Mouse (Mus musculus) megakaryocyte progenitor cell, adult 5-6 weeks (primary cell): ENCODE results near the gene Socs7. TPM values are rescaled to one million over a fixed set of nuclear protein-coding genes. Genes with fewer than 3 reads are reported as not detected.

Experiments used
- ATAC-seq: replicated peaks from 2 replicates; pipeline ENCODE4 v1.8.0; 2016; ENCODE audit warnings: mild to moderate bottlenecking, moderate TSS enrichment, inconsistent platforms; ENCODE audit not compliant: poor library complexity
- total RNA-seq, 2 experiments: library from RNA; stranded (forward) in 1 of 2; stranded (reverse) in 1 of 2; fragments of 157-497, 149-512 nt in 1 of 2; fragments of 200-1000 nt in 1 of 2; gene quantifications; 2 replicates each; pipeline versions ENCODE4 v1.2.3 to v1.2.4; 2015 to 2017

The Socs7 gene
- total RNA-seq, 2 experiments from 2014 or later = 5.3 to 11.0 TPM

DNA sequence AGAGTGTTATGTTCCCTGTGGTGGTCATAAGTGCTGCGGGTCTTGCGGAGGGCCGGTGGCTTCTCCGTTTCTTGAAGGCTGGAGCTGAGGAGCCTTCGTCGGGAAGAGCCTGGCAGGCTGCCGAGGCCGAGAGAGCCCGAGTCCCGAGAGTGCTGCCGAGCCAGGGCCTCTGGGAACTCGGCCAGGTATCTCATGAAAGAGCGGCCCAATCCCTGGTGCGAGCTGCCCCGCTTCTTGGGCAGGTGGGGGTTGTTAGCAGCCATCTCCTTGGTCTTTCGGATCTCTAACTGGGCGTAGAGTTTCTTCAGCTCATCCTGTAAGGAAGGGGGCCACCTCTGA, 23.4 kb upstream of the Socs7 start:
- ATAC-seq = no peak

DNA sequence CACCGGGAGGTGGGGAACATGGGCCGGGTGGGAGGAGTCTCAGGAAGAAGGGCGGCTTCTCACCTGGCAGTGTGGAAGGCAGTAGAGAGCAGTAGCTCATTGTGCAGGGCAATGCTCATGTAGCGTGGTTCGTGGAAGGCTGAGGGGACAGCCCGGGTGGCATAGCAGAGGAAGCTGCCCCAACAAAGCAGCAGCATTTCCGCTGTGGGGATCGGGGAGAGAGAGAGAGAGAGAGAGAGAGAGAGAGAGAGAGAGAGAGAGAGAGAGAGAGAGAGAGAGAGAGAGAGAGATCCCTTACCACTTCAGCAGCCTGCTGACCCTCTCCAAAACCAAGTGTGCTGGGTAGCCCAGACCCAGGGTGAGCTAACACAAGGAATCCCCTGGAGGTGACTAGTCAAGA, 19.2 kb upstream of the Socs7 start:
- 0 out of 2 replicates have a peak, but pooled peaks have one; percentile 12 for ATAC-seq

DNA sequence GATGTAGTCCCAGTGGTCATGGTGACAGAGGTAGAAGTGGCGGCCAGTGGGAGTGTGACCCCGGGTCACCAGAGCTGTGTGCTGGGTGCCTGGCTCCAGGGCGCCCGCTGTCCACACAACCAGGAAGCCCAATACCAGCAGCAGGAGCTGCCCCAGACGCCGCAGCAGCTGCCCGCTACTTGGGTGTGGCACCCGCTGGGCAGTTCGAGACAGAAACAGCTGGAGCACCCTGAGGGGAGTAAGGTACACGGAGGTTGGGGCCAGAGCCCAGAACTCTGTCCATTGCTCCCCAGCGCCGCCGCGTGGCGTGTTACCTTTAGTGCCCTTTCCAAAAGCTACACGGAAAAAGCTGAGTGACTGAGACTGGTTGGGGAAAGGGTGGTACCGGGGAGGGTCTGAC, 18.7 kb upstream of the Socs7 start:
- peak; percentile 85 for ATAC-seq

DNA sequence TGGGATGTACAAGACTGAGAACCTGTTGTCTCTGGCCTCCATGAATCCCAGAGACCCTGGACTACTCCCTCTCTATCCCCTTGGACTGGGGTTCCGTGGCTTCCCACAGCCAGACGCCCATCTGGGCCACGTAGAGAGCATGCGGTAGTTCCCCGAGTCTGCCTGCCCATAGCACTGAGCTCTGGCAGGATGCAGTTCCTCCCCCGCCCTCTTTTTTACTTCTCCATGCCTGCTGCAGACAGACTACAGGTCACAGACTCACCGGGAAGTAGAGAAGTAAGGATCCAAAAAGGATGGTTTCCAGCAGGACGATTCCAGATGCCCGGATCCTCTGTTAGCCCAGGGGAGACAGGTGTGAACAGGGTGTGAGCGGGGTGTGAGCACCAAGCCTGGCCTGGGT, 16.9 kb upstream of the Socs7 start:
- no peak for ATAC-seq

DNA sequence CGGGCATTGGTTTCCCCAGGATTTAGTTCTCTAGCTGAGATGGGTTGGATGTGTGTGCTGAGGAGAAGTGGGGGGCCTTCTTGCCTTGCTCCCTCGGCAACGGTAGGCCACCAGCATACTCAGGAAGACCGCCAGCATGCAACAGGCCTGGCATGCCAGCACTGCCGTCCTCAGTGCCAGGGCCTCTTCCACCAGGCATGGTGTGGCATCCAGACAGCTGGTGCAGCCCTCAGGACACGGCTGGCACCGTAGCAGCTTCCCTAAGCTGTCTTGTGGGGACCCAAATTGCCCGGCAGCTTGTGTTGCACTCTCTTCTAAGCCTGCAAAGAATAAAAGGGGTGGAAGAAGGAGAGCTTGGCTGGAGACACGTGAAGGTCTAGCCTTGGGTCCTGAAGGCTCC, 16.0 kb upstream of the Socs7 start:
- no peak for ATAC-seq

DNA sequence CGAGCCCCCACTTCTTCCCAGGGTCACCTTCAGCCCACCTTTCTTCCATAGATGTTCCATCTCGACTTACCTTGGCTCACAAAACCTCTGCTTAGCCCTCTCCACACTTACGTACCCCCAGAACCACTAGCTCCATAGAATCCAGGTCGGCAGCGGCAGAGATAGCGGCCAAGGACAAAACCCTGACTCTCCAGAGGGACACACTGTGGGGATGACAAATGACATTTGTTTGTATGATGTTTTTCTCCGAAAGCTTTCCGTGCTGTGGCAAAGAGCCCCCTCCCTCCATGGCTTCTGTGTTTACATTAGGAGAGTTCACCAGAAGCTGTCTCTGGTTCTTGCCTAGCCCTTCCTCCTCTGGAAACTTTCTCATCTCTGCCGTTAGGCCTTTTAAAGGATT, 15.1 kb upstream of the Socs7 start:
- ATAC-seq = no peak

DNA sequence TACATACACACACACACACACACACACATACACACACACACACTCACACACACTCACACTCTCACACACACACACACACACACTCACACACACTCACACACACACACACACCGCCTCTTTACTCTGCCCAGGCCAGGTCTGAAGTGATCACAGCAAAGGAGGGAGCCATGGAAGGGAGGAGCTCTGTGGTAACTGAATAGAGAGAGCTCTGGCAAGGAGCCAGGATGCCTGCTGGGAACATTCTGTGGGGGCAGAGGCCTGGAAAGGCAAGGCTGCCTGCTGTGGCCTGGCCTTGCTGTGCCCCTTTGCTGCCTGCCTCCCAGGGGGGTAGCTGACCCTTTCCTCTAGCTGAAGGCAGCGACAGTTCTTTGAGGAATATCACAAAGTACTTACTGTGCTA, 12.3 kb upstream of the Socs7 start:
- peak; percentile 60 for ATAC-seq

DNA sequence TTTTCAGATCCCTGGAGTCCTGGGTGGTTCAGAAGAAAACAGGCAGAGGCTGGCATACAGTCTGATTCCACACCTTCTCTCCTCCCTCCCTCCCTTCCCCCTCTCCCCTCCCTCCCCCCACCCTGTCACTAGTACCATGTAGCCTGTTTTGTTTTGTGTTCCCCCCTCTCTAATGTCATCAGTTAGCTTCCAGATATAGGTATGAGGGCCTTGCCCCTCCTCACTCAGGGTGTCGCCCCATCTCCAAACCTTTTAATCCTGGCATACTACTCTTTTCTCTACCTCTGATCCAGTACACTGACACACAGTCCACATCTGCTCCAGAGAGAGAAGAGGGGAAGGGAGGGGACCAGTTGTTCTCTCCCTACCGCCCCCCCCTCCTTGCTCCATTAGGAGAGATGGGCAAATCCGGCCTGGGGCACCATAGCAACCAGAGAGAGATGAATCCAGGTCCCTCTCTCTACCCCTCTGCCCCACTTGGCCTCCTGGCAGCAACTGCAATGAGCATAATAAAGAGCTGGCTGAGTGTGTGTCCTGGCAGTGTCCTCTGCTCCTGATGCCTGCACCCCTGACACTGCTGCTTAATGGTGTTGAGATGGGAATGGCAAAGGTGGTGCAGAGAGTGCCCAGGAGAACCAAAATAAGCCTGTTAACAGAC, 10.2 kb upstream of the Socs7 start, which contains the start of gene Gpr179:
Gene Gpr179, minus strand, starts transcription at position 51 of the 658 bp plus-strand sequence.
- no peak for ATAC-seq

DNA sequence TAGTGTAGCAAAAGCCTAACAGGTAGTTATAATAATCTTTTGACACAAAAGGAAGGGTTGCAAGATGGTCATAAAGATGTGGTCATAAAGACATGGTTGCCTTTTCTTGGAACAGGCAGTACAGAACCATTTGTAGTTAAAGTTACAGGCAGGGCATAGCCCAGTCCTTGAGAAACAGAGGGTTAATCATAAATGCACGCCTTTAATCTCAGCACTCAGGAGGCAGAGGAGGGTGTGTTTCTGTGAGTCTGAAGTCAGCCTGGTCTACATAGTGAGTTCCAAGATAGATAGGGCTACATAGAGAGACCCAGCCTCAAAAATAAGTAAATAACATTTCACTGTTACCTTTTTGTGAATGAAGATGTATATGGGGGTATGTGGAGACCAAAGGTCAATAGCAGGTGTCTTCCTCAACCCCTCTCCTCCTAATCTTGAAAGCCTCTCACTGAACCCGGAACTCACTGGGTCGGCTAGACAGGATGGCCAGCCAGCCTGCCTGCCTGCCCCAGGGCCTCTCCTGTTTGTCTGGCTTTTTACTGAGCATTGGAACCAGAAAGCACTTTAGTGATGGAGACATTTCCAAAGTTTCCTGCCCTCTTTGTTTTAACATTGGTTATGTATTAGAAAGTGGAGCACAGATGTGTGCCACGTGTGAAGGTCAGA, 9.3 kb upstream of the Socs7 start:
- ATAC-seq = no peak

DNA sequence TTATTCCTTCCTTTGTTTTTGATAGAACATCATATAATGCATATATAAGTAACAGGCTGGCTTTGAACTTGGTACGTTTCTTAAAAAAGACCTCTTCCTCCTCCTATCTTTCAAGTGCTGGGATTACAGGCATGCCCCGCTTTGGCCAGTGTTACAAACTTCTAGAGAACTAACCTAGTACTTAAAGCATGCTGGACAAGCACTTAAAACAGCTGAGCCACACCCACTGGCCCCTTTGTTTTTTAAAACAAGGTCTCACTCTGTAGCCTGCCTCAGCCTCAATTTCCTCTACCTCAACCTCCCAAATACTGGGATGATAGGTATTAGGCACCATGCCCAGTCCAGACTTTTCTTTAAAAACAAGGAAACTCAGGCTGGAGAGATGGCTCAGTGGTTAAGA, 7.7 kb upstream of the Socs7 start:
- no peak for ATAC-seq

DNA sequence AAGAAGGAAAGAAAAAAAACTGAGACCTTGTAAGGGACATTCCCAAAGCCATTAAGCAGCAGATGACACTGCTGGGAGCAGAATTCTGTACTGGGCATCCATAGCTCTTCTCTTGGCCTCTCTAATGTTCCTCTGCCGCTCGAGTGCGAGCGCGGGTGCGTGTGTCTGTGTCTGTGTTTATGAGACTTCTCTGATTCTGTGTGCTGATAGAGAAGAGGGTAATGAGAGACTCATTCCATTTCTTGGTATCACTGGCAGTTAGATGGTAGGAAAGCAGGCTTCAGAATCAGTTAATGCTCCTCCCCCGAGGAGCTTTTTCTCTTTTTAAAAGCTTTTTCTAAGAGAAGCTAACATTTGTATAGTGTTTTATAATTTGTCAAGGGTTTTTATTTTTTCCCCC, 7.1 kb upstream of the Socs7 start:
- no peak for ATAC-seq

DNA sequence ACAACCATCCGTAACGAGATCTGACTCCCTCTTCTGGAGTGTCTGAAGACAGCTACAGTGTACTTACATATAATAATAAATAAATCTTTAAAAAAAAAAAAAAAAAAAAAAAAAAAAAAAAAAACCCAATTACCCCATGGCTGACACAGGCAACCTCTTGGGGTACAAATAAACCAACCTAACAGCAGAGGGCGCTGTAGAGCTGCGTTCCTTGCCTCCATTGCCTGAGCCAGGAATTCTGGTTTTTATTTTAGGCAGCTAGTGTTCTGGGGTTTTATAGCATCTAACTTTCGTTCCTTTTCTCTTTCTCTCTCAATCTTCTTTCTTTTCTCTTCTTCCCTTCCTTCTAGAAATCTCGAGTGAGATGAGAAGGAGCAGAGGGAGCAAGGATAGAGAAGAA, 4.7 kb upstream of the Socs7 start:
- ATAC-seq = peak; percentile 68

DNA sequence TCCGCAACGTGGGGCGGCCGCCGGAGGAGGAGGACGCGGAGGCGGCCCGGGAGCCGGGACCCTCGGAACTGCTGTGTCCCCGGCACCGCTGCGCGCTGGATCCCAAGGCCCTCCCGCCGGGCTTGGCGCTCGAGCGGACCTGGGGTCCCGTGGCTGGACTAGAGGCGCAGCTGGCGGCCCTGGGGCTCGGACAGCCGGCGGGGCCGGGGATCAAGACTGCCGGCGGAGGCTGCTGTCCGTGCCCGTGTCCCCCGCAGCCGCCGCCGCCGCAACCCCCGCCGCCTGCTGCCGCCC, 245 bp downstream of the Socs7 start:
- ATAC-seq = no peak

DNA sequence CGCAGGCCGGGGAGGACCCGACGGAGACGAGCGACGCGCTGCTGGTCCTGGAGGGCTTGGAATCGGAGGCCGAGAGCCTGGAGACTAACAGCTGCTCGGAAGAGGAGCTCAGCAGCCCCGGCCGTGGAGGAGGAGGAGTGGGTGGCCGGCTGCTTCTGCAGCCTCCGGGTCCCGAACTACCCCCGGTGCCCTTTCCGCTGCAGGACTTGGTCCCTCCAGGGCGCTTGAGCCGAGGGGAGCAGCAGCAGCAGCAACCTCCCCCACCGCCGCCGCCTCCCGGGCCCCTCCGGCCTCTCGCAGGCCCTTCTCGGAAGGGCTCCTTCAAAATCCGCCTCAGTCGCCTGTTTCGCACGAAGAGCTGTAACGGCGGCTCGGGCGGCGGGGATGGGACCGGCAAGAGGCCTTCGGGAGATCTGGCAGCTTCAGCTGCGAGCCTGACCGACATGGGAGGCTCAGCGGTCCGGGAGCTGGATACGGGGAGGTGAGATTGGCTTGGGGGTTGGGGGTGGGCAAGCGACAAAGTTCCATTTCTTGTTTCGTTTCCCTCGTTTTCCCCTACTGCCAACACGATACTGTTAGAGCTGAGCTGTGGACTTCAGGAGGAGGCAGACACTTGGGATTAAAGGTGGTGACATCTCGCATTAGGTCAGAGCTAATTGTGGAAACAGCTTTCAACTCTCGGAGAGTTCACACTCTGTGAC, 742 bp downstream of the Socs7 start:
- ATAC-seq = peak; percentile 15

DNA sequence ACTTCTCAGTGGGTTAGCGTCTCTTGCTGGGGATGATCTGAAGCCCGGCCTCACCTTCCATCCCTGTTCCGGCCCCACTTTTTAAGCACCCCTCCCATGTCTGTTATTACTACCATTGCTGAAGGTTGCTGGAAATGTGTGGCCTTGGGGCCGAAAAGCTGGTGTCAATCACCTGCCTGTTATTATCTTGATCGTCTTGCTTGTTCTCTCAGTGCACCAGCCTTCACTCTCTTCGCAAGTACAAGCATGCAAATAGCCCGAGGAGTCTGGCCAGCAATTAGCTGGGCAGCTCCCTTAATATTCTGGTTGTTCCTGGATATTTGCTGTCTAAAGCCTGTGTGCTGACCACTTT, 1.3 kb downstream of the Socs7 start:
- ATAC-seq = peak; percentile 1; the same call in 1 of the 2 replicates

DNA sequence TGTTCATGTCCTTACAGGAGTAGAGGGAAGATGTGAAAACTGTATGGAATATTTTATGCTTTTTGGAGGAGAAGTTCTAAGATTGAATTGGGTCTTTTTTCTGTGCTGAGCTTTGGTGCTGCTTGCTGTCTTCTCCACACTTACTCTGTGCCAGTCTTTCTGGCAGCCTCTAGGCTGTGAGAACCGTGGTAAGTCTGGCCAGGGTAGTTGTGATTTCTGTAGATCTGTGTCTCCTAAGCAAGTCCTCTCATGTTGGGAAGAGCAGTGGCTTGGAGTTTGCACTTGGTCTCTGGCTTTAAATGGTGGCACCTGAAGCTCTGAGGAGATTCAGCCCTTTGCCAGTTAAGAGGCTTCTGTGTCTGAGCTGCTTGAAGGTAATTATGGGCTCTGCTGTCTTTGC, 3.2 kb downstream of the Socs7 start:
- ATAC-seq = no peak

DNA sequence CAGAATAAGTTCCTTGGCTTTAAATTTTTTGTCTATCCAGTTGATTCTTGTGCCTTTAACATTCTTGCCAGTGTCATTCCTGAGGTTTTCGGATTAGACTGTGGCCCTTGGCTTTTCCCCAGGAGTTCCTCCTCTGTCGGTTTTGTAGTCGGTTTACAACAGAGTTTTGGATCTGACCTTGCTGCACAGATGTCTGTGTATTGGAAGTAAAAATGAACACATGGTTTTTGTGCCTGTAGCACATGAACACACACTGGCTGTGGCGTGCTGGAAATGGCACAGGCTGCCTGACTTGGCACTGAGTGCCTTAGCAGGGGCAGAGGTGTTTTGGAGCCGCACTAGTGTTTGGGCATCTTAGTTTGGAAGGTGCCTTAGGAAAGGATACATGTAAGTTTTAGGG, 6.2 kb downstream of the Socs7 start:
- ATAC-seq = no peak

DNA sequence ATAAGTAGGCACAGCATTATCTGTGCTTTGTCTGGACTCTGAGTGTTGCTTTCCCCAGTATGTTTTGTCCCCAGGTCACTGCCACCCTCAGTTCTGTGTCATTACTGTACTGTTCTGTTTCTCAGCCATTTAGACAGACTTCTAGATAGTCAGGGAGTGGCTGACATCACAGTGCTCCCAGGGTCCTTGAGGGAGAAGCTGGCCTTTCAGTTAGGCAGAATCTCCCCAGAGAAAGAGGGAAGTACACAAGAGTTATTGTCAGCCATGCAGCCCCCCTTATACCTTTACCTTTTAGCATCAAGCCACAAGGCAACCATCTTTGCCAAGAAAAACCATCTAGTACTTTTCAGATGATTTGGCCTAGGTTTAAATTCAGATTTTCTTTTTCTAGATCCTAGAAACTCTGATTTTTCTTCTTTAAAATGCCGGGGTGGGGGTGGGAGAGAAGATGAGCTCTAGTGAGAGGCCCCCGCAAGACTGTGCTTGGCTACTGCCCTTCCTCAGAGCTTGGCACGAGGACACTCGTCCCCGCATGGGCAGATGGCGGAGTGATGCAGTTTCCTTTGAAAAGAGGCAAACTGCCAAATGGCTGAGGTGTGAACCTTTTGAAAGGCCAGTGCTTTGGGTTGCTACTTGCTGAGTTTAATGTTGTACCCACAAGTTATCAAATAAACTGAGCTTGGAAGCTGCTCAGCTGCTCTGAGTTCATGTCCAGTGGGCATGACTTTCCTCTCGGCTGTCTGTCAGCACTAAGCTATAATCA, 8.2 kb downstream of the Socs7 start:
- no peak for ATAC-seq

DNA sequence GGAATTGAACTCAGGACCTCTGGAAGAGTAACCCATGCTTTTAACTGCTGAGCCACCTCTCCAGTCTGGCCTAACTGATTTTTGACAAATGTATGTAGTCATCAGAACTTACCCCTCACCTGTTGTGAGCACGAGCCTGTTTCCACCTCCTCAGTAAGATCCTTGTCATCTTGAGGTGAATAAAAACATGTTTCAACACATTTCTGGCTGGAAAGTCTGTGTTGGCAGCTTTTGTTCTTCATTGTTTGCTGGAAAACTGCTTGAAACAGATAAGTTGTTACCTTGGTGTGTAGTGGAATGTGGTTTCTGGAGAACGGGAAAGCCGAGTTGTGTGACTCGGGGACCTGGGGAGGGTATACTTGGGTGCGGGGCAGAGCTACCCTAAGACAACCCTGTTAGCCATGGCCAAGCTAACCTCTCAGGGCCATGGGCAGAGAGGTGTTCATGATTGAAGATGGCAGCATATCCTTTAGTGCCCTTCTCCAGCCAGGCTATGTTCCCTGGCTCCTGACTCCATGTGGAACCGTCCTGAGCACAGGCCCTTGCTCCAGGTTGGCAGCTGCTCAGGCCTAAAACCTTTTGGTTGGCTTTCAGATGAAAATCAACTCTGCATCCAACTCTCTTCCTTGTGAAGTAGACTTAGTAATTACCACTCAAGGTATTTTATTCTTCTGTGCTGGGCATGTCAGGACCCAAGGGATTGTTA, 10.0 kb downstream of the Socs7 start:
- no peak for ATAC-seq

DNA sequence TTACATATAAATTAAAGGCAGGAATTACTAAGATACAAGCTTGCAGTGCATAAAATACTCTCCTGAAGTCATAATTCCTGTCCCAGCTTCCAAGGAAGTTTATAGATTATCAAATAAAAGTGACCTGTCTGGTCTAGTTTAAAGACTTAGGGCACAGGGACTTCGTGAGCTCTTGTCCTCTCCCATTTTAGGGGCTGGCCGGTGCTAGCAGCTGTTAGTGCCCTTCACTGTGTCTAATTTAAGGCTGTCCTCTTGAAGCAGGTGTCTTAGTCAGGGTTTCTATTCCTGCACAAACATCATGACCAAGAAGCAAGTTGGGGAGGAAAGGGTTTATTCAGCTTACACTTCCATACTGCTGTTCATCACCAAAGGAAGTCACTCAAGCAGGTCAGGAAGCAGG, 11.1 kb downstream of the Socs7 start:
- ATAC-seq = no peak

DNA sequence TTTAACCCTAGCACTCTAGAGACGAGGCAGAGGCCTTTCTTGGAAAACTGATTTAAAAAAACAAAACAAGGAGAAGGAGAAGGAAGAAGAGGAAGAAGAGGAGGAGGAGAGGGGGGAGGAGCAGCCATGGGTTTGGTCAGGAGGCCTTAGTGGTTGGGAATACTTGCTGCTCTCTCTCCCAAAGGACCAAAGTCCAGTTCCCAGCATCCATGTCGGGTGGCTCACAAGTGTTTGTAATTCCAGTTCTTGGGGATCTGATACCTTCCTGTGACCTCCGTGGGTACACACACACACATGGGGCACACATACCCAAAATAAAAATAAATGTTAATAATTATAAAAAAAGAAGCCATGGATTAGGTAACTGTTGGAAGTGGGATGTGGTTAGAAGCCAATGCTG, 17.7 kb downstream of the Socs7 start:
- no peak for ATAC-seq
